Mouse (Mus musculus) CH12.LX (cell line): ENCODE measurements around the gene Cradd. TPM values are rescaled to one million over a fixed set of nuclear protein-coding genes. Genes with fewer than 3 reads are reported as not detected.

Source experiments
- DNase-seq: peaks from one replicate; pipeline ENCODE4 v3.0.0-alpha.2; 2013; ENCODE audit errors: extremely low read depth
- H3K27ac ChIP-seq: 2 replicates; pipeline ENCODE4 v1.5.1; 2012; ENCODE audit warnings: low read depth, mild to moderate bottlenecking, control low read depth, moderate library complexity; ENCODE audit not compliant: insufficient read depth
- H3K27me3 ChIP-seq: replicated peaks from 2 replicates; pipeline ENCODE3; 2012; ENCODE audit warnings: inconsistent platforms
- H3K36me3 ChIP-seq, 2 experiments: replicated peaks in 1 of 2; 2 replicates each; pipeline versions ENCODE3 to v1.6.1; 2012; ENCODE audit warnings: inconsistent platforms in 1 of 2, low read length in 1 of 2, mild to moderate bottlenecking in 1 of 2, mixed read lengths in 1 of 2, moderate library complexity in 1 of 2; ENCODE audit not compliant: control insufficient read depth in 1 of 2, insufficient read depth in 1 of 2
- H3K4me1 ChIP-seq, 2 experiments: 2 replicates each; pipeline ENCODE4 v1.6.1; 2012; ENCODE audit warnings: inconsistent platforms in 1 of 2, moderate library complexity in 1 of 2; ENCODE audit not compliant: insufficient read depth in 2 of 2, control insufficient read depth in 1 of 2
- H3K4me2 ChIP-seq: 2 replicates; pipeline ENCODE4 v1.6.1; 2012; ENCODE audit warnings: low read depth, mild to moderate bottlenecking, control low read depth; ENCODE audit not compliant: poor library complexity, insufficient read depth, severe bottlenecking
- H3K4me3 ChIP-seq, 3 experiments: fragments of 150-350 bp in 1 of 3; sonication (generic) in 1 of 3; replicated peaks in 1 of 3; 2 replicates each; pipeline versions ENCODE3 to v1.5.1; 2011 to 2012; ENCODE audit warnings: low read depth in 2 of 3, low read length in 2 of 3, mild to moderate bottlenecking in 2 of 3, moderate library complexity in 2 of 3, control low read depth in 1 of 3, improper control_type of control experiment in 1 of 3, inconsistent platforms in 1 of 3, mixed read lengths in 1 of 3; ENCODE audit not compliant: poor library complexity in 1 of 3
- H3K79me2 ChIP-seq: replicated peaks from 2 replicates; pipeline ENCODE4 v1.6.1; 2012; ENCODE audit warnings: mild to moderate bottlenecking, moderate library complexity; ENCODE audit not compliant: control insufficient read depth, poor library complexity, insufficient read depth, severe bottlenecking; ENCODE audit errors: extremely low read depth
- H3K9ac ChIP-seq: 2 replicates; pipeline ENCODE4 v1.6.1; 2012; ENCODE audit warnings: low read depth, mild to moderate bottlenecking, control low read depth, moderate library complexity; ENCODE audit not compliant: insufficient read depth
- H3K9me3 ChIP-seq: replicated peaks from 2 replicates; pipeline ENCODE3; 2012; ENCODE audit warnings: low read length, inconsistent platforms, mixed read lengths
- BHLHE40 ChIP-seq: IDR thresholded peaks from 2 replicates; pipeline ENCODE4 v1.6.1; 2011; ENCODE audit warnings: mild to moderate bottlenecking, low read depth, low read length, improper control_type of control experiment
- CHD1 ChIP-seq: IDR thresholded peaks from 2 replicates; pipeline ENCODE4 v1.6.1; 2012; ENCODE audit warnings: low read depth, low read length, improper control_type of control experiment, inconsistent platforms
- ETS1 ChIP-seq: conservative IDR thresholded peaks from 2 replicates; pipeline ENCODE4 v1.6.1; 2012; ENCODE audit warnings: low read depth, mild to moderate bottlenecking, inconsistent platforms, low read length, improper control_type of control experiment, moderate library complexity
- HCFC1 ChIP-seq: IDR thresholded peaks from 2 replicates; pipeline ENCODE4 v1.6.1; 2012; ENCODE audit warnings: low read depth, mild to moderate bottlenecking, inconsistent platforms, low read length, improper control_type of control experiment
- IRF4 ChIP-seq: IDR thresholded peaks from 2 replicates; pipeline ENCODE4 v1.6.1; 2014; ENCODE audit warnings: low read depth, mild to moderate bottlenecking, inconsistent platforms, low read length, improper control_type of control experiment
- JUND ChIP-seq: conservative IDR thresholded peaks from 2 replicates; pipeline ENCODE4 v1.6.1; 2011; ENCODE audit warnings: low read depth, low read length, improper control_type of control experiment
- MAFK ChIP-seq: IDR thresholded peaks from 2 replicates; pipeline ENCODE4 v1.6.1; 2011; ENCODE audit warnings: low read length, improper control_type of control experiment; ENCODE audit not compliant: insufficient replicate concordance
- MAX ChIP-seq: IDR thresholded peaks from 2 replicates; pipeline ENCODE4 v1.6.1; 2011; ENCODE audit warnings: low read length, improper control_type of control experiment
- MEF2A ChIP-seq: IDR thresholded peaks from 2 replicates; pipeline ENCODE4 v1.6.1; 2014; ENCODE audit warnings: low read depth, mild to moderate bottlenecking, inconsistent platforms, low read length, improper control_type of control experiment, borderline replicate concordance
- POLR2AphosphoS2 ChIP-seq: IDR thresholded peaks from 2 replicates; pipeline ENCODE4 v1.6.1; 2011; ENCODE audit warnings: low read depth, low read length, improper control_type of control experiment
- RCOR1 ChIP-seq: conservative IDR thresholded peaks from 2 replicates; pipeline ENCODE4 v1.6.1; 2012; ENCODE audit warnings: low read depth, mild to moderate bottlenecking, inconsistent platforms, low read length, improper control_type of control experiment
- TCF12 ChIP-seq: IDR thresholded peaks from 2 replicates; pipeline ENCODE4 v1.6.1; 2014; ENCODE audit warnings: low read depth, mild to moderate bottlenecking, inconsistent platforms, low read length, improper control_type of control experiment
- USF2 ChIP-seq: conservative IDR thresholded peaks from 2 replicates; pipeline ENCODE4 v1.6.1; 2011; ENCODE audit warnings: low read depth, low read length, improper control_type of control experiment
- ZC3H11A ChIP-seq: IDR thresholded peaks from 2 replicates; pipeline ENCODE4 v1.6.1; 2012; ENCODE audit warnings: low read depth, mild to moderate bottlenecking, inconsistent platforms, low read length, improper control_type of control experiment
- dilution Hi-C: fragments of 300-500 bp; cut with MboI; formaldehyde crosslinking; loops from 2 replicates; pipeline ENCODE4 v1.14.3; 2020; ENCODE audit warnings: low sequenced_read_pairs; ENCODE audit not compliant: extremely low pct_unique_long_range_greater_than_20kb, extremely low pct_ligation_motif_present
- in situ Hi-C: fragments of 300-500 bp; cut with MboI; formaldehyde crosslinking; loops from 3 replicates; pipeline ENCODE4 v1.14.3; 2019; ENCODE audit warnings: low sequenced_read_pairs, low pct_ligation_motif_present, low pct_unique_long_range_greater_than_20kb, mixed read lengths
- polyA plus RNA-seq: library from polyadenylated mRNA; unstranded; fragments of >175 nt; gene quantifications from 2 replicates; pipeline ENCODE4 v1.2.1, GENCODE M21; 2012; ENCODE audit warnings: low read depth; ENCODE audit not compliant: insufficient read length
- total RNA-seq, 2 experiments: library from RNA; depleted of rRNA; stranded (reverse); fragments of 300-350 nt in 1 of 2; fragments of >200 nt in 1 of 2; gene quantifications; 2 replicates each; pipeline ENCODE4 v1.2.3; 2012 to 2014

Gene Cradd
- total and polyA plus RNA-seq, 3 experiments = 5.6 to 8.8 (median 5.6) TPM

DNA sequence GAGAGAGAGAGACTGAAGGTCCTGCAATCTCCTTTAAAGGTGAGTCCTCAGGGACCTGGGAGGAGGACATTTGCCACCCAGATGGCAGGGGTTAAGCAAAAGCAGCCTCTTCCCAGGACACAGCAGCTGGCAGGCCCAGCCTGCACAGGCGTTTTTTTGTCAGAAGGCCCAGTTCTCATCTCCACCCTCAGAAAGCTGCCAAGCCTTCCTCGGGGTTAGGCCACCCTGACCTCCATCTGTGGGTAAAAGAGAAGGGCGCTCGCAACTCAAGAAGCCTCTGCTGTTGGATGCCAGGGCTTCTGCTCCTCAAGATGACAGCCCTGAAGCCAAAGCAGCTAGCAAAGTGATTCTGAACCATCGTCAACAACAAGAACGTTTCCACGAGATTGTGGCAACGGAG, 184.3 kb downstream of the Cradd start:
- no peaks in the 10 kb centered on the region for H3K27me3 ChIP-seq
- no peak overlapping the region for H3K4me2 ChIP-seq
- peaks cover 6 to 61% of the 10 kb centered on the region in 2 experiments for H3K4me1 ChIP-seq
- in situ Hi-C loops = no loop called here
- dilution Hi-C loops = no loop called here
- no peaks in the 10 kb centered on the region for H3K79me2 ChIP-seq
- H3K9me3 ChIP-seq = no peaks in the 10 kb centered on the region
- no peak for DNase-seq
- H3K9ac ChIP-seq = no peak overlapping the region
- H3K27ac ChIP-seq = no peak overlapping the region
- no peak overlapping the region for H3K4me3 ChIP-seq
- no peaks in the 10 kb centered on the region for H3K36me3 ChIP-seq
- TF ChIP-seq HCFC1 = no peak
- TF ChIP-seq CHD1 = no peak
- no peak for TF ChIP-seq MEF2A

DNA sequence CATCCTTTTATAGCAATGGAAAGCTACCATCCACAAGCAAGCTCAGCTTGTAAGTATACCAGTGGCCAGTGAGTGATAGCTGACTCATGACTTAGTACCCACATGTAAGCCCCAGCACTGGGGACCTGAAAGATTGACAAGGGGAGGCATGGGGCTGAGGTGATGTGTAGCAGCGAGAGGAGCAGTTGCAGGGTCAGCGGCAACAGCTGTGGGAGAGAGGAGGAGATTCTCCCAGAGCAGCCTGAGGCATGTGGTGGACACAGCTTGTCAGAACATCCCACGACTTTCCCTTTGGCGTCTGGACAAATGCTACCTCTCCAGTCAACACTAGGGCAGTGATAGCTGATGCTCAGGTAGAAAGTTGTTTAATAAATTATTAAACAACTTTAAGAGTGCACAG, 190.9 kb downstream of the Cradd start:
- dilution Hi-C loops = no loop called here
- H3K4me3 ChIP-seq = no peak overlapping the region
- no peaks in the 10 kb centered on the region for H3K36me3 ChIP-seq
- no peak overlapping the region for H3K4me2 ChIP-seq
- TF ChIP-seq TCF12 (no peak), ETS1 (no peak), MAFK (no peak), JUND (no peak), POLR2AphosphoS2 (no peak), BHLHE40 (no peak), ZC3H11A (no peak), USF2 (no peak), IRF4 (no peak), MAX (no peak), CHD1 (no peak), RCOR1 (no peak)
- DNase-seq = no peak
- H3K9me3 ChIP-seq = no peaks in the 10 kb centered on the region
- H3K9ac ChIP-seq = no peak overlapping the region
- H3K79me2 ChIP-seq = no peaks in the 10 kb centered on the region
- H3K27me3 ChIP-seq = no peaks in the 10 kb centered on the region
- peaks cover 0 to 6% of the 10 kb centered on the region in 2 experiments; a peak in 1 of 4 replicates for H3K4me1 ChIP-seq
- no peak overlapping the region for H3K27ac ChIP-seq
- in situ Hi-C loops = no loop called here

Other genes starting within 250 kb of the Cradd start
- 7.8 and 8.1 TPM in 2 replicates for gene Socs2, start 93.0 kb upstream of the Cradd start, total RNA-seq (2012; rRNA removed)
- gene Socs2, start 93.0 kb upstream of the Cradd start, total RNA-seq (2014; rRNA removed) = 13.8 and 15.7 TPM in 2 replicates
- 12.0 and 16.3 TPM in 2 replicates for gene Socs2, start 93.0 kb upstream of the Cradd start, polyA plus RNA-seq
- 161 and 198 TPM in 2 replicates for gene Mrpl42, start 177.8 kb upstream of the Cradd start, total RNA-seq (2012; rRNA removed)
- 381 and 389 TPM in 2 replicates for gene Mrpl42, start 177.8 kb upstream of the Cradd start, total RNA-seq (2014; rRNA removed)
- gene Mrpl42, start 177.8 kb upstream of the Cradd start, polyA plus RNA-seq = 197 and 223 TPM in 2 replicates
- gene Ube2n, start 191.0 kb upstream of the Cradd start, total RNA-seq (2012; rRNA removed) = 71.9 and 117 TPM in 2 replicates
- gene Ube2n, start 191.0 kb upstream of the Cradd start, total RNA-seq (2014; rRNA removed) = 217 and 237 TPM in 2 replicates
- gene Ube2n, start 191.0 kb upstream of the Cradd start, polyA plus RNA-seq = 243 and 265 TPM in 2 replicates
- gene Nudt4, start 240.0 kb upstream of the Cradd start, total RNA-seq (2012; rRNA removed) = 23.7 and 33.2 TPM in 2 replicates
- 38.0 and 39.2 TPM in 2 replicates for gene Nudt4, start 240.0 kb upstream of the Cradd start, total RNA-seq (2014; rRNA removed)
- gene Nudt4, start 240.0 kb upstream of the Cradd start, polyA plus RNA-seq = 61.1 and 67.4 TPM in 2 replicates